Mouse (Mus musculus) heart, postnatal 0 days (tissue): ENCODE measurements at regions not wholly inside any gene's neighbourhood (a gene's known extent, or its start where the extent isn't known, plus 50 kb on each side); places are given as distances from the start of the nearest gene placed in this dataset.

Experiments used
- CTCF ChIP-seq: IDR thresholded peaks from 2 replicates; pipeline ENCODE4 v1.5.1; 2016; ENCODE audit warnings: antibody characterized with exemption, control low read depth, low read depth
- EP300 ChIP-seq: IDR thresholded peaks from 2 replicates; pipeline ENCODE4 v1.6.1; 2016; ENCODE audit warnings: antibody characterized with exemption, low read depth

- TF ChIP-seq CTCF (no peak), EP300 (no peak)
Observed at GRCm38 (mm10) chr14:104297316-104298311, 170.2 kb downstream of the Pou4f1 start.
